Mouse (Mus musculus) heart, postnatal 0 days (tissue): Measurements from ENCODE around the gene Slc6a19. TPM values are rescaled to one million over a fixed set of nuclear protein-coding genes. Genes with fewer than 3 reads are reported as not detected.

Source experiments
- ATAC-seq: fragments of 200-750 bp; cut with Nextera tagmentation; 2 replicates; pipeline ENCODE4 v1.8.0; 2017; ENCODE audit warnings: low read depth, moderate number of reproducible peaks, moderate library complexity; ENCODE audit not compliant: insufficient read depth
- DNase-seq: peaks from one replicate; pipeline ENCODE4 v3.0.0-alpha.2; 2016; ENCODE audit warnings: low spot score
- H3K27ac ChIP-seq: fragments of 300-500 bp; sonication (generic); 2 replicates; pipeline ENCODE4 v1.5.1; 2014; ENCODE audit warnings: low read depth, mild to moderate bottlenecking
- H3K27me3 ChIP-seq: fragments of 300-500 bp; sonication (generic); 2 replicates; pipeline ENCODE4 v1.6.1; 2014; ENCODE audit warnings: low read length, mixed read lengths; ENCODE audit not compliant: control insufficient read depth, insufficient read depth
- H3K36me3 ChIP-seq: fragments of 300-500 bp; sonication (generic); replicated peaks from 2 replicates; pipeline ENCODE4 v1.6.1; 2014; ENCODE audit warnings: low read length, mixed read lengths; ENCODE audit not compliant: control insufficient read depth, insufficient read depth
- H3K4me1 ChIP-seq: fragments of 300-500 bp; sonication (generic); 2 replicates; pipeline ENCODE4 v1.6.1; 2014; ENCODE audit warnings: antibody characterized with exemption; ENCODE audit not compliant: control insufficient read depth, insufficient read depth
- H3K4me2 ChIP-seq: fragments of 300-500 bp; sonication (generic); 2 replicates; pipeline ENCODE4 v1.6.1; 2014; ENCODE audit warnings: low read depth, mild to moderate bottlenecking, low read length, moderate library complexity
- H3K4me3 ChIP-seq: fragments of 300-500 bp; sonication (generic); 2 replicates; pipeline ENCODE4 v1.5.1; 2014; ENCODE audit warnings: low read depth, low read length
- H3K9ac ChIP-seq: fragments of 300-500 bp; sonication (generic); replicated peaks from 2 replicates; pipeline ENCODE4 v1.6.1; 2014; ENCODE audit warnings: low read depth, low read length, mixed read lengths
- H3K9me3 ChIP-seq: fragments of 300-500 bp; sonication (generic); replicated peaks from 2 replicates; pipeline ENCODE4 v1.6.1; 2016; ENCODE audit warnings: low read length; ENCODE audit not compliant: control insufficient read depth
- CTCF ChIP-seq: IDR thresholded peaks from 2 replicates; pipeline ENCODE4 v1.5.1; 2016; ENCODE audit warnings: antibody characterized with exemption, control low read depth, low read depth
- EP300 ChIP-seq: IDR thresholded peaks from 2 replicates; pipeline ENCODE4 v1.6.1; 2016; ENCODE audit warnings: antibody characterized with exemption, low read depth
- WGBS: fragments of 180-500 bp; shearing (Covaris S2); extraction: QIAGEN DNeasy Blood & Tissue Kit; methylation state at CpG from one replicate; pipeline ENCODE4 v1.1.7; 2014; 5-methylcytosine and 5-hydroxymethylcytosine counted together
- polyA plus RNA-seq: library from polyadenylated mRNA; unstranded; fragments of >200 nt; fragmentation: Nextera tagmentation; extraction: Ambion mirVana; gene quantifications from 2 replicates; pipeline ENCODE4 v1.2.1, GENCODE M21; 2015
- total RNA-seq: library from RNA; depleted of rRNA; stranded (reverse); fragments of >200 nt; gene quantifications from 2 replicates; pipeline ENCODE4 v1.2.3, GENCODE M21; 2014; ENCODE audit warnings: low replicate concordance

Slc6a19 gene
- total and polyA plus RNA-seq, 2 experiments from 2014 or later = not detected

GRCm38 (mm10) chr13:73687601-73688000 lies 17.1 kb downstream of the Slc6a19 start:
- ATAC-seq (no peak), DNase-seq (no peak)
- WGBS = 61% methylated on average over 3 of the region's 3 CpGs

GRCm38 (mm10) chr13:73685502-73685901 lies 19.2 kb downstream of the Slc6a19 start:
- Histone ChIP-seq H3K9me3 (no peaks in the 10 kb centered on the region), H3K4me3 (no peak overlapping the region), H3K9ac (no peak overlapping the region), H3K27ac (no peak overlapping the region), H3K36me3 (no peaks in the 10 kb centered on the region), H3K4me1 (no peaks in the 10 kb centered on the region), H3K4me2 (no peak overlapping the region), H3K27me3 (no peaks in the 10 kb centered on the region)
- WGBS = 85% methylated on average over 6 of the region's 6 CpGs
- no peak for ATAC-seq
- TF ChIP-seq CTCF (no peak), EP300 (no peak)
- DNase-seq = no peak

More at GRCm38 (mm10) chr13:73687601-73688000, 17.1 kb downstream of the Slc6a19 start:
- H3K4me2 ChIP-seq = no peak overlapping the region
- TF ChIP-seq EP300 (no peak), CTCF (no peak)
- no peaks in the 10 kb centered on the region for H3K36me3 ChIP-seq
- H3K27me3 ChIP-seq = no peaks in the 10 kb centered on the region
- no peaks in the 10 kb centered on the region for H3K4me1 ChIP-seq
- H3K9ac ChIP-seq = no peak overlapping the region
- no peak overlapping the region for H3K4me3 ChIP-seq
- H3K9me3 ChIP-seq = no peaks in the 10 kb centered on the region
- no peak overlapping the region for H3K27ac ChIP-seq

GRCm38 (mm10) chr13:73684412-73684811 lies 20.3 kb downstream of the Slc6a19 start:
- H3K4me1 ChIP-seq = no peaks in the 10 kb centered on the region
- H3K27ac ChIP-seq = no peak overlapping the region
- TF ChIP-seq EP300 (no peak), CTCF (no peak)
- H3K4me2 ChIP-seq = no peak overlapping the region
- H3K4me3 ChIP-seq = no peak overlapping the region
- WGBS = 75% methylated on average over 1 of the region's 1 CpGs
- no peaks in the 10 kb centered on the region for H3K36me3 ChIP-seq
- DNase-seq = no peak
- ATAC-seq = no peak
- no peak overlapping the region for H3K9ac ChIP-seq
- H3K9me3 ChIP-seq = no peaks in the 10 kb centered on the region
- no peaks in the 10 kb centered on the region for H3K27me3 ChIP-seq

GRCm38 (mm10) chr13:73683682-73684081 lies 21.0 kb downstream of the Slc6a19 start:
- no peak overlapping the region for H3K9ac ChIP-seq
- no peaks in the 10 kb centered on the region for H3K27me3 ChIP-seq
- 47% methylated on average over 11 of the region's 11 CpGs for WGBS
- no peaks in the 10 kb centered on the region for H3K36me3 ChIP-seq
- no peak overlapping the region for H3K4me3 ChIP-seq
- H3K27ac ChIP-seq = no peak overlapping the region
- H3K4me1 ChIP-seq = no peaks in the 10 kb centered on the region
- ATAC-seq (no peak), DNase-seq (no peak)
- H3K9me3 ChIP-seq = no peaks in the 10 kb centered on the region
- TF ChIP-seq EP300 (no peak), CTCF (no peak)
- no peak overlapping the region for H3K4me2 ChIP-seq

GRCm38 (mm10) chr13:73682226-73682625 lies 22.4 kb downstream of the Slc6a19 start:
- Histone ChIP-seq H3K4me1 (no peaks in the 10 kb centered on the region), H3K36me3 (no peaks in the 10 kb centered on the region), H3K9ac (no peak overlapping the region), H3K9me3 (no peaks in the 10 kb centered on the region), H3K4me3 (no peak overlapping the region), H3K27me3 (no peaks in the 10 kb centered on the region), H3K4me2 (no peak overlapping the region), H3K27ac (no peak overlapping the region)
- ATAC-seq (no peak), DNase-seq (no peak)
- TF ChIP-seq EP300 (no peak), CTCF (no peak)
- WGBS = 86% methylated on average over 2 of the region's 2 CpGs

GRCm38 (mm10) chr13:73680394-73680793 lies 24.3 kb downstream of the Slc6a19 start:
- 24% methylated on average over 1 of the region's 1 CpGs for WGBS
- no peak overlapping the region for H3K27ac ChIP-seq
- no peaks in the 10 kb centered on the region for H3K4me1 ChIP-seq
- H3K27me3 ChIP-seq = no peaks in the 10 kb centered on the region
- DNase-seq (no peak), ATAC-seq (no peak)
- no peaks in the 10 kb centered on the region for H3K9me3 ChIP-seq
- no peaks in the 10 kb centered on the region for H3K36me3 ChIP-seq
- no peak overlapping the region for H3K4me2 ChIP-seq
- TF ChIP-seq EP300 = no peak
- TF ChIP-seq CTCF = no peak
- no peak overlapping the region for H3K4me3 ChIP-seq
- no peak overlapping the region for H3K9ac ChIP-seq
